Mouse (Mus musculus) intestine, embryonic 16.5 days (tissue): ENCODE measurements around the gene Ern1. TPM values are rescaled to one million over a fixed set of nuclear protein-coding genes. Genes with fewer than 3 reads are reported as not detected.

Experiments
- polyA plus RNA-seq: library from polyadenylated mRNA; unstranded; fragments of >200 nt; fragmentation: Nextera tagmentation; extraction: Ambion mirVana; gene quantifications from 2 replicates; pipeline ENCODE4 v1.2.1, GENCODE M21; 2015

The Ern1 gene
- polyA plus RNA-seq, 1 experiment from 2014 or later: 4.1 TPM

Other genes starting within 250 kb of the Ern1 start
- gene Ftsj3, start 231.8 kb downstream of the Ern1 start, polyA plus RNA-seq: 42.9 and 50.8 TPM in 2 replicates
- gene Psmc5, start 231.7 kb downstream of the Ern1 start, polyA plus RNA-seq: 234 and 263 TPM in 2 replicates
- 48.1 and 49.7 TPM in 2 replicates for gene Smarcd2, start 214.9 kb downstream of the Ern1 start, polyA plus RNA-seq
- gene Tcam1, start 211.2 kb downstream of the Ern1 start, polyA plus RNA-seq: 0.20 and 0.27 TPM in 2 replicates
- not detected in 2 replicates for gene Gh, start 186.0 kb downstream of the Ern1 start, polyA plus RNA-seq
- 3.0 and 4.4 TPM in 2 replicates for gene Cd79b, start 173.1 kb downstream of the Ern1 start, polyA plus RNA-seq
- 0.02 TPM in 1 of 2 replicates, not detected in the other for gene Scn4a, start 134.6 kb downstream of the Ern1 start, polyA plus RNA-seq
- gene Prr29, start 122.4 kb downstream of the Ern1 start, polyA plus RNA-seq: 0.53 and 0.54 TPM in 2 replicates
- 38.3 and 40.5 TPM in 2 replicates for gene Icam2, start 99.8 kb downstream of the Ern1 start, polyA plus RNA-seq
- 11.7 and 14.2 TPM in 2 replicates for gene Tex2, start 125.6 kb upstream of the Ern1 start, polyA plus RNA-seq